ENCODE assay signal across 8 mouse cellular contexts in the genomic region with DNA sequence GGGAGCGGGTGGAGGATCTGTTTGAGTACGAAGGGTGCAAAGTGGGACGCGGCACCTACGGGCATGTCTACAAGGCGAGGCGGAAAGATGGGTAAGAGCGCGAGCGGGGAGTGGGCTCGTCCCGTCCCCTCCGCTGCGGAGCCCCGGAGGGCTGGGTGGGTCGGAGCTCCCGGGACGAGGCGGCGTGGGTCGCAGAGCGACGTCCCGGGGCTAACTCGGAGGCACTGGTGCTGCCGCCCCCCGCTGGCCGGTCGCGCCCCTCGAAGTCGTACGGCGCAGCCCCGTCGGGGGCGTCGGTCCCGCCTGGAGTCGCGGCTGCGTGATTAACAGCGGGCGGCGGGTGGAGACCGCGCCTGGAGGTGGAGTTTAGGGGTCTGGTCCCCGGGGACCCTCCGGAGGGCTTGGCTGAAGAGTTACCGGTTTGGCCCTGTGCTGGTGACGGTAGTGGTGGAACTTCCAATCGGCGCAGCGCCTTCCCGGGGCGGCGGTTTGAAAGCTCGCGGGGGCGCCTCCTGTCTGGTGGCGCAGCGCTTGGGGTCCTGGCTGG. TPM values are rescaled to one million over a fixed set of nuclear protein-coding genes. Genes with fewer than 3 reads are reported as not detected.
DNase-seq lines count a peak whose midpoint lies in the region; ATAC-seq and TF ChIP-seq lines count a peak whose summit lies in the region.

No protein-coding gene starts in this region.

- 0% methylated on average over 60 of the region's 62 CpGs for WGBS in hindbrain, embryonic 15.5 days
- under 1% methylated on average over 62 of the region's 62 CpGs for WGBS in limb, embryonic 12.5 days
- WGBS in midbrain, embryonic 13.5 days: 0% methylated on average over 61 of the region's 62 CpGs

- DNase-seq in frontal cortex, postnatal 36 days (ENCODE audit: low spot score in 2 of 2): no peak
- DNase-seq in gastrocnemius, adult 2 months: peak; percentile 81
- peak; percentile 81 for DNase-seq in splenic B cell, adult 2 months (ENCODE audit: low read depth, low spot score)

- H3K4me1 ChIP-seq in brown adipose tissue, adult 24 weeks (ENCODE audit: control insufficient read depth, insufficient read depth, insufficient read length, low read length): no peaks in the 10 kb centered on the region
- peaks cover 24% of the 10 kb centered on the region for H3K4me1 ChIP-seq in hindbrain, embryonic 15.5 days (replicated peaks)
- peaks cover 13% of the 10 kb centered on the region for H3K4me1 ChIP-seq in limb, embryonic 12.5 days (replicated peaks)
- peaks cover 25% of the 10 kb centered on the region for H3K4me1 ChIP-seq in midbrain, embryonic 13.5 days (replicated peaks)

- peak; percentile 29 for ATAC-seq in frontal cortex, adult (ENCODE audit: low TSS enrichment)
- peak; percentile 1; the same call in 1 of the 2 replicates for ATAC-seq in hindbrain, embryonic 15.5 days (ENCODE audit: low FRiP score, low read depth)
- ATAC-seq in limb, embryonic 12.5 days (ENCODE audit: insufficient number of reproducible peaks, insufficient read depth, low FRiP score, low TSS enrichment, low read depth): peak; percentile 40
- peak; percentile 64 for ATAC-seq in midbrain, embryonic 13.5 days

- peak overlapping the region; percentile 33; the same call in 1 of the 2 replicates for H3K27ac ChIP-seq in brown adipose tissue, adult 24 weeks (replicated peaks; ENCODE audit: low read depth, low read length)
- peak overlapping the region; percentile 95 for H3K27ac ChIP-seq in gastrocnemius, adult 2 months
- H3K27ac ChIP-seq in hindbrain, embryonic 15.5 days (replicated peaks): peak overlapping the region; percentile 89
- H3K27ac ChIP-seq in limb, embryonic 12.5 days: peak overlapping the region; percentile 96
- H3K27ac ChIP-seq in midbrain, embryonic 13.5 days: peak overlapping the region; percentile 95

- no peaks in the 10 kb centered on the region for H3K9me3 ChIP-seq in hindbrain, embryonic 15.5 days
- H3K9me3 ChIP-seq in limb, embryonic 12.5 days: no peaks in the 10 kb centered on the region
- H3K9me3 ChIP-seq in midbrain, embryonic 13.5 days: no peaks in the 10 kb centered on the region

- peak overlapping the region; percentile 86 for H3K9ac ChIP-seq in hindbrain, embryonic 15.5 days
- peak overlapping the region; percentile 87 for H3K9ac ChIP-seq in limb, embryonic 12.5 days (replicated peaks)
- peak overlapping the region; percentile 81 for H3K9ac ChIP-seq in midbrain, embryonic 13.5 days (replicated peaks)

- peak overlapping the region; percentile 74 for H3K4me2 ChIP-seq in hindbrain, embryonic 15.5 days
- peak overlapping the region; percentile 66 for H3K4me2 ChIP-seq in limb, embryonic 12.5 days
- peak overlapping the region; percentile 79 for H3K4me2 ChIP-seq in midbrain, embryonic 13.5 days (replicated peaks)

- no peaks in the 10 kb centered on the region for H3K27me3 ChIP-seq in hindbrain, embryonic 15.5 days
- no peaks in the 10 kb centered on the region for H3K27me3 ChIP-seq in limb, embryonic 12.5 days
- H3K27me3 ChIP-seq in midbrain, embryonic 13.5 days: no peaks in the 10 kb centered on the region
- no peaks in the 10 kb centered on the region for H3K27me3 ChIP-seq in splenic B cell, adult 2 months (ENCODE audit: control insufficient read depth, insufficient read depth, low read length, poor library complexity, severe bottlenecking)

- TF ChIP-seq CTCF in gastrocnemius, adult 2 months (IDR thresholded peaks at IDR 0.05): peak; percentile 38; the same call in 1 of the 2 replicates

- peak overlapping the region; percentile 95 for H3K4me3 ChIP-seq in brown adipose tissue, adult 24 weeks (ENCODE audit: insufficient read depth, low read depth, low read length)
- H3K4me3 ChIP-seq in gastrocnemius, adult 2 months: peak overlapping the region; percentile 76
- H3K4me3 ChIP-seq in hindbrain, embryonic 15.5 days: peak overlapping the region; percentile 78
- peak overlapping the region; percentile 86 for H3K4me3 ChIP-seq in limb, embryonic 12.5 days (replicated peaks)
- H3K4me3 ChIP-seq in midbrain, embryonic 13.5 days (replicated peaks): peak overlapping the region; percentile 95

- intact Hi-C loops in gastrocnemius, adult 2 months (cut with DNase I): loop anchor here (2.0 to 10.0 kb wide), 3 partner anchors 47 to 175 kb away; a partner anchor contains a TSS

- H3K36me3 ChIP-seq in hindbrain, embryonic 15.5 days: no peaks in the 10 kb centered on the region
- H3K36me3 ChIP-seq in limb, embryonic 12.5 days: no peaks in the 10 kb centered on the region
- no peaks in the 10 kb centered on the region for H3K36me3 ChIP-seq in midbrain, embryonic 13.5 days
- no peaks in the 10 kb centered on the region for H3K36me3 ChIP-seq in splenic B cell, adult 2 months (ENCODE audit: control insufficient read depth, insufficient read depth, low read length, poor library complexity, severe bottlenecking)

RNA-seq across cellular contexts. Expression of a gene that starts 10.3 kb away (rescaled TPM):
- 4.3 and 6.8 TPM in 2 replicates for polyA plus RNA-seq in brown adipose tissue, adult 24 weeks (2012; ENCODE audit: insufficient read depth, insufficient read length, missing spikeins)
- total RNA-seq in gastrocnemius, adult 2 months (2021): 10 to 100 TPM in 1 of 2 experiments, 1 to 10 TPM in 1; 5.9 to 32.3 TPM
- polyA plus RNA-seq in hindbrain, embryonic 15.5 days (2015; fragmentation: Nextera tagmentation; extraction: Ambion mirVana): 10.4 and 11.7 TPM in 2 replicates
- polyA plus RNA-seq in limb, embryonic 12.5 days (2016; fragmentation: Nextera tagmentation; extraction: Ambion mirVana): 15.7 and 16.3 TPM in 2 replicates
- 8.1 and 10.3 TPM in 2 replicates for polyA plus RNA-seq in midbrain, embryonic 13.5 days (2015; fragmentation: Nextera tagmentation; extraction: Ambion mirVana)

RNA-seq across cellular contexts. Expression of a gene that starts 47.7 kb away (rescaled TPM):
- polyA plus RNA-seq in brown adipose tissue, adult 24 weeks (2012; ENCODE audit: insufficient read depth, insufficient read length, missing spikeins): 25.7 and 31.6 TPM in 2 replicates
- 100 to 1,000 TPM in 1 of 2 experiments, 10 to 100 TPM in 1; 94.9 to 998 TPM for total RNA-seq in gastrocnemius, adult 2 months (2021)
- 39.5 and 41.8 TPM in 2 replicates for polyA plus RNA-seq in hindbrain, embryonic 15.5 days (2015; fragmentation: Nextera tagmentation; extraction: Ambion mirVana)
- 72.5 and 72.6 TPM in 2 replicates for polyA plus RNA-seq in limb, embryonic 12.5 days (2016; fragmentation: Nextera tagmentation; extraction: Ambion mirVana)
- polyA plus RNA-seq in midbrain, embryonic 13.5 days (2015; fragmentation: Nextera tagmentation; extraction: Ambion mirVana): 40.4 and 40.8 TPM in 2 replicates

Comparison
In these comparisons a context has a peak if more than half of its experiments do, and no peak if none do; other contexts are left out.
1. ATAC-seq: peak in every context shown above with its lines; median percentile 64 in midbrain, embryonic 13.5 days; 40 in limb, embryonic 12.5 days; 29 in frontal cortex, adult; 1 in hindbrain, embryonic 15.5 days.
2. DNase-seq: peak in gastrocnemius, adult 2 months (single experiment) and splenic B cell, adult 2 months (single experiment); none in frontal cortex, postnatal 36 days (0 of 2).
3. H3K27ac ChIP-seq: peak in every context shown above with its lines; median percentile 96 in limb, embryonic 12.5 days; 95 in gastrocnemius, adult 2 months; 95 in midbrain, embryonic 13.5 days; 89 in hindbrain, embryonic 15.5 days; 33 in brown adipose tissue, adult 24 weeks.
4. Peak in every context shown above with its lines, with median percentiles within 50 percentile points of each other: H3K4me3 ChIP-seq, H3K4me2 ChIP-seq and H3K9ac ChIP-seq.